Mouse (Mus musculus): ENCODE measurements around the gene Cacna1d. TPM values are rescaled to one million over a fixed set of nuclear protein-coding genes. Genes with fewer than 3 reads are reported as not detected.

The Cacna1d gene
- total and polyA plus RNA-seq, 3 experiments, result not detected

DNA sequence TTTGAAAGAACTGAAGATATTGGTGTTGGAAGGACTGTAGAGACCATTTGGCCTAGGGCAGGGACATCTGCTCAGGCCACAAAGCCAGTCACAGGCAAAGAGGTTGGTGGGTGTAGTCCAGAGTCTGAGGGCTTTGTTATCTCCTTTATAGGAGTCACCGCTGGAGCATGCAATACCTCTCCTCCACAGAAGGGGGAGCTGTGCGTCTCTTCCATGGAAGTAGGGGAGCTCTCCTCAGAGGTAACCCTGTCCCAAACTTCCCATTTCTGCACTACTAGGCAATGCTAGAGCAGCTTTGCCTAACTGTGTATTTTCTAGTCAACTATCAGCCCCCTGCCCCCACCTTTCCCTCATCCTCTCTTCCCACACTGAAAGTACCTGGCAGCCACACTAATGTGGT, 382.2 kb downstream of the Cacna1d start:
- TF ChIP-seq RAD21 (IDR thresholded peaks at IDR 0.05; ENCODE audit: low read depth, low read length), result peak; percentile 69
- TF ChIP-seq CTCF (IDR thresholded peaks at IDR 0.05 in 2 of 3, conservative IDR thresholded peaks at IDR 0.05 in 1 of 3; ENCODE audit: control insufficient read depth in 1 of 3, insufficient read depth in 1 of 3, low read depth in 2 of 3, low read length in 3 of 3, poor library complexity in 1 of 3, severe bottlenecking in 1 of 3), result peak; percentile 61 to 88 (median 79)
- peak; percentile 75 for TF ChIP-seq SMC3 (IDR thresholded peaks at IDR 0.05; ENCODE audit: low read depth, low read length)
- no peak for TF ChIP-seq RCOR1 (IDR thresholded peaks at IDR 0.05; ENCODE audit: low read depth, low read length)
- TF ChIP-seq MEF2A (IDR thresholded peaks at IDR 0.05; ENCODE audit: extremely low read depth, insufficient replicate concordance, low read depth, low read length, poor library complexity, severe bottlenecking), result no peak
- TF ChIP-seq ZC3H11A (IDR thresholded peaks at IDR 0.05; ENCODE audit: low read depth, low read length), result peak; percentile 65
- peak; percentile 49 for DNase-seq (ENCODE audit: low read depth, low spot score)
- no peak overlapping the region for H3K4me3 ChIP-seq (ENCODE audit: control insufficient read depth in 1 of 2, insufficient read depth in 1 of 2, low read depth in 2 of 2, low read length in 2 of 2)

DNA sequence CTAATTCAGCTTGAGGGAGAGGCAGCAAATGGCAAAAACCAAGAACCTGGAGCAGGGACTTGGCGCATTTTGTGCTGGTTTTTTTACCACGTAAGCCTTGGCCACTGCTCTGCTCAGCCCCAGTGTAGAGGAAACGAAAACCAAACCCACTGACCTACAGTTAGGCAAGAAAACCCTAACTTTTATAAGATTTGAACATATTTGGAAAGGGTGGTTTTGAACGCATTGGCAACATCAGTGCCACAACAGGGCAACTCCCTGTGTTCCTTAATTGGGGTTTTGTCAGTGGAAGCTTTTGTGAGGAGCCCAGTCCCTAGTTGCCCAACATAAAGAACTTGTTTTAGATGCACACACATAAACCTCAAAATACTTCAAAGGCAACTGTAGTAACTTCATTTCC, 384.7 kb downstream of the Cacna1d start:
- no peak overlapping the region for H3K9ac ChIP-seq (ENCODE audit: control insufficient read depth, low read depth, low read length, poor library complexity, severe bottlenecking)
- H3K4me3 ChIP-seq (ENCODE audit: control insufficient read depth in 1 of 2, insufficient read depth in 1 of 2, low read depth in 2 of 2, low read length in 2 of 2), result no peak overlapping the region
- no peak overlapping the region for H3K27ac ChIP-seq (ENCODE audit: control insufficient read depth, low read depth, low read length)
- no peak for TF ChIP-seq ZKSCAN1 (IDR thresholded peaks at IDR 0.05; ENCODE audit: low read depth, low read length)
- no peak for TF ChIP-seq HCFC1 (IDR thresholded peaks at IDR 0.05; ENCODE audit: low read depth, low read length)
- TF ChIP-seq CTCF (IDR thresholded peaks at IDR 0.05 in 2 of 3, conservative IDR thresholded peaks at IDR 0.05 in 1 of 3; ENCODE audit: control insufficient read depth in 1 of 3, insufficient read depth in 1 of 3, low read depth in 2 of 3, low read length in 3 of 3, poor library complexity in 1 of 3, severe bottlenecking in 1 of 3), result no peak
- no peak for TF ChIP-seq KAT2A (conservative IDR thresholded peaks at IDR 0.05; ENCODE audit: low read depth, low read length)
- no peak for TF ChIP-seq TCF12 (IDR thresholded peaks at IDR 0.05; ENCODE audit: low read depth, low read length)
- no peak for TF ChIP-seq MYC (IDR thresholded peaks at IDR 0.05; ENCODE audit: low read depth, low read length)
- no peak for TF ChIP-seq USF1 (IDR thresholded peaks at IDR 0.05; ENCODE audit: low read depth, low read length)
- no peak for TF ChIP-seq GABPA (IDR thresholded peaks at IDR 0.05; ENCODE audit: low read depth, low read length)
- no peak for TF ChIP-seq GATA1 (IDR thresholded peaks at IDR 0.05; ENCODE audit: low read depth, low read length)
- TF ChIP-seq POLR2AphosphoS2 (IDR thresholded peaks at IDR 0.05; ENCODE audit: low read length), result no peak
- no peak for TF ChIP-seq USF2 (IDR thresholded peaks at IDR 0.05; ENCODE audit: borderline replicate concordance in 1 of 2, insufficient read depth in 1 of 2, low read depth in 1 of 2, low read length in 2 of 2)
- no peaks in the 10 kb centered on the region; a peak in 2 of 4 replicates for H3K27me3 ChIP-seq (ENCODE audit: control insufficient read depth in 1 of 2, insufficient read depth in 2 of 2, low read length in 2 of 2)
- no peak for DNase-seq (ENCODE audit: low read depth, low spot score)
- no peaks in the 10 kb centered on the region for H3K36me3 ChIP-seq (ENCODE audit: control insufficient read depth in 1 of 2, insufficient read depth in 2 of 2, low read length in 2 of 2)
- no peaks in the 10 kb centered on the region for H3K79me2 ChIP-seq (ENCODE audit: control insufficient read depth, insufficient read depth, low read length, poor library complexity)
- H3K4me1 ChIP-seq (ENCODE audit: control insufficient read depth in 1 of 2, insufficient read depth in 2 of 2, low read length in 2 of 2), result no peaks in the 10 kb centered on the region
- no peaks in the 10 kb centered on the region for H3K9me3 ChIP-seq (replicated peaks; ENCODE audit: insufficient read depth, low read length)

More for the DNA sequence above, 382.2 kb downstream of the Cacna1d start:
- no peaks in the 10 kb centered on the region for H3K9me3 ChIP-seq (replicated peaks; ENCODE audit: insufficient read depth, low read length)
- H3K9ac ChIP-seq (ENCODE audit: control insufficient read depth, low read depth, low read length, poor library complexity, severe bottlenecking), result no peak overlapping the region
- H3K79me2 ChIP-seq (ENCODE audit: control insufficient read depth, insufficient read depth, low read length, poor library complexity), result no peaks in the 10 kb centered on the region
- H3K36me3 ChIP-seq (ENCODE audit: control insufficient read depth in 1 of 2, insufficient read depth in 2 of 2, low read length in 2 of 2), result no peaks in the 10 kb centered on the region
- no peaks in the 10 kb centered on the region for H3K4me1 ChIP-seq (ENCODE audit: control insufficient read depth in 1 of 2, insufficient read depth in 2 of 2, low read length in 2 of 2)
- H3K27ac ChIP-seq (ENCODE audit: control insufficient read depth, low read depth, low read length), result no peak overlapping the region
- no peaks in the 10 kb centered on the region; a peak in 2 of 4 replicates for H3K27me3 ChIP-seq (ENCODE audit: control insufficient read depth in 1 of 2, insufficient read depth in 2 of 2, low read length in 2 of 2)

Measured in MEL (cell line).